Mouse (Mus musculus) left cerebral cortex, adult 11 months (tissue): ENCODE measurements around the gene Pcdh8.

Experiments used
- DNase-seq: peaks from one replicate; pipeline ENCODE4 v3.0.0; 2022; ENCODE audit warnings: low spot score

The Pcdh8 gene

DNA sequence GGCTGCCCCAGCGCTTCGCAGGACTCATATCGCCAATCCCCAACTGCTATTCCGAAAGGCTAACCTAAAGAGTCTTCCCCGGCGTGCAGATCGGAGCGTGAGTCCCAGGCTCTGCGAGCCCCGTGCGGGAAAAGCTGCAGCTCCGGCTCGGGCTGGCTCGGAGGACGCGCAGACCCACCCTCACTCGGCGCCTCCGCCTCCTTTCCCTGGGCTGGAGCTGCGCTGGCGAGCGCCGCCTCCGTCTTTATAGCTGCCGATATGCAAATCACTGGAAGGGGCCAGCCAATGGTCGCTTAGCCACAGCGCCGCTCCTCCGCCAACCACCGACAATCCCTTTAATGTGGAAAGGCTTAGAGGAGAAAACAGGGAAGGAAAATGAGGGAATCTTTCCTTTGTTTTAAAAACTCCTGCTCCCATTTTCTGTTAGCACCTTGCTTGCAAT is at the start of gene Pcdh8:
Gene Pcdh8, minus strand, starts transcription at position 219 of the 442 bp plus-strand sequence.
- peak; percentile 73 for DNase-seq

DNA sequence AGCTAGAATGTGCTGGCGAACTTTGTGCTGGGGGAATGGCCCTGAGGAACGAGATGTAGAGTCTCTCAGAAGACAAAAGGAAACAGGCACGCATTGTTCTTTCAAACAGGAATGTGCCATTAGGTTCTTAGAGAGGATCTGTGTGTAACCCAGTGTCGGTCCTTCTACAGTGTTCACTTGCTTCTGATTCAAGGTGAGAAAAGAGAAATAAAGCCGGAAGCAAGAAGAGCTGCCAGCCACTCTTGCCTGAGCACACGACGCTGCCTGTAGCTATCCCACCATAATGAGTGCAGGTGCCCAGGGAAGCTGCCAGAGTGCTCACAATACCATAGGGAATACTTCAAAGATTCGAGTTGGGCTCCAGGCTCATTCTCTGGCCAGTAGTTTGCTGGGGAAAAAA is 43.6 kb upstream of the Pcdh8 start:
- DNase-seq, result no peak

DNA sequence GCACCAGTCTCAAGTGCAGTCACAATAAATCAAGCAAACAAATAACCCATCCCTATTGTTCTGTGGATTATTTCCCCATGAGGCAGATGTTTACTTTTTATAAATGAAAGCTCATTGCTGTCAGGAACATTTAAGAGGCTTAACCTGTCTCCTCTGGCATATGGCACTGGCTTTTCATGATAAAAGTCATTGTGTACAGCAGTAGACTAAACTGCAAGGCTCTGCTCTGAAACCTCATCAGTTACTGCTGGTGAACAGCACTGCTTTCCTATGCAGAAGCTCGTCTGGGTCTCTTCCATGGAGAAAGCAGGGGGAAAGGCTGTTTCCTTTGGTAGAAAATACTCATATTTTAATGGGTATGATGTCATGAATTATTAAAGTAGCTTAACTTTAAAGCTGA is 43.0 kb upstream of the Pcdh8 start:
- no peak for DNase-seq

- DNase-seq, result no peak
These were observed 22.1 kb upstream of the Pcdh8 start for GRCm38 (mm10) chr14:79793179-79793578.

GRCm38 (mm10) chr14:79789535-79789934 is 18.4 kb upstream of the Pcdh8 start:
- DNase-seq, result no peak

DNA sequence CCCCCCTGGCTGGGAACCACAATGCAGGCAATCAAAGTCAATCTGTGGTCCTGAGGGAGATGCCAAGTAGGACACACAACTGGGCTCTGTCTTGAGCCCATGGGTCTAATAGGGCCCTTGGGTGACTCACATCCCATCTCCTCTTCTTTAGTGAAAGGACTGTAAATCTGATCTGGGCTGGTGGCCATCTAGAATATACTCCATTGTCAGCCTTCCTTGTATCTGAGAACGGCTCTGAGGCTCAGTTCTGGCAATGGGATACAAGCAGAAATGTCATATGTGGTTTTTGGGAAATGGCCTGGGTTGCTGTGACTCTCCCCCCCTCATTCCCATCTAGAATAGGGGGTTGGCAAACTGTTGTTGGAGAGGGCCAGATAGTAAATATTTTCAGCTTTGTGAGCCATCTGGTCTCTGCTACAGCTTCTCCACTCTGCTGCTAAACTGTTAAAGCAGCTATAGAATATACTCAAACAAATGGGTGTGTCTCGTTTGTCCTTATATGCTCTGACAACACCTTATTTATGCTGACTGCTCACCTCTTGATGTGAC is 17.6 kb upstream of the Pcdh8 start:
- DNase-seq, result no peak

GRCm38 (mm10) chr14:79787918-79788317 is 16.8 kb upstream of the Pcdh8 start:
- DNase-seq, result no peak

DNA sequence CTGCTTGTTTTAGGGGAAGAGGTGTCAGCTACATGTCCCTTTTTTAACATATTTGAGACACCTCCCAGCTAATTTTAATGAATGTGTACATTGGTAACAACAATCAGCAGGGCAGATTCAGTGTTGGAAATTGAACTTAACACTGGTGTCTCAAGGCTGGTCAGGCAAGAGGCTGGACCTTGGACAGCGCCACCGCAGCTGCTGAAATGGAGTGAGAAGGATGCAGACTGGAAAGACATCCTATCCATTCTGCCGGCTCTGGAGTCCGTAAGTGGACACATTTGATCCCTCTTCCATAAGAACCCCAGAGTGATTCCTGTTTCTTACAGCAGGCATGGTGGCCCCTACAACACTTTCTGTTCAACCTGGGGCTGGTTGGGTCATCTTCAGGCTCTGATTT is 14.3 kb upstream of the Pcdh8 start:
- DNase-seq, result no peak

GRCm38 (mm10) chr14:79780889-79781288 is 9.8 kb upstream of the Pcdh8 start:
- DNase-seq, result no peak

DNA sequence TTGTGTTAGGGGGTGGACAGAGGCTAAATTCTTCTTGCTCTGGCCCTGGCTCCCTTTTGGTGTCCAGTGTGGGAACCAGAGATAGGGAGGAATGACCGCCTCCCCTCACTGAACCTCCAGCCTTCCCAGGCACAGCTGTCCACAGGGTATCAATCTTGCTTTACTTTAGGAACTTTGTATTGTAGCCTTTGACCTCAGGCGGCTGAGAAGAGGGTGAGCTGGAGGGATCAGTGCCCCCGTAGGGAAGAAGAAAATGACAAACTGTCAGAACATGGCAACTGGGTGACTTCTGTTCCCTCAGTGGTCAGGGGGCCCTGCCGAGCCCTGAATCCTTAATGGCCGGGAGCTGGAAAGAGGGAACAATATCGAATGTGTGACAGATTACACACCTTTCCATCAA is 9.2 kb upstream of the Pcdh8 start:
- no peak for DNase-seq

DNA sequence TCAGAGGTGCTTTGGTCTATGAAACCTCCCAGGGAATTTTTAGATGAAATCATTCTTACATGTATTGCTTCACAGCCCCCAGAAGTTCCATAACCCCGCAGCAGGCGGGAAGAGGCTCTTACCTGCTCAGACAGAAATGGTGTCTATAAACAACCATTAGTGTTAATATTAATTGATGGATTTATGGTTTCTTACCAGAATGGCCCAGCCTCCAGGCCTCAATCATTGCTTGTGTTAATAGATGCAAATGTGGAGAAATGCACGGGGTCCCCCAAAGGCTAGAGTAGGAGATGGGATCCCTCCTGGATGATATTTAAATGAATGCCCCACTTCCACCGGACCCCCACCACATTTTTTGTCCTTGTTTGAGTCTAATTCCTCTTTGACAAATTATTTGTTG is 8.7 kb upstream of the Pcdh8 start:
- DNase-seq, result no peak

DNA sequence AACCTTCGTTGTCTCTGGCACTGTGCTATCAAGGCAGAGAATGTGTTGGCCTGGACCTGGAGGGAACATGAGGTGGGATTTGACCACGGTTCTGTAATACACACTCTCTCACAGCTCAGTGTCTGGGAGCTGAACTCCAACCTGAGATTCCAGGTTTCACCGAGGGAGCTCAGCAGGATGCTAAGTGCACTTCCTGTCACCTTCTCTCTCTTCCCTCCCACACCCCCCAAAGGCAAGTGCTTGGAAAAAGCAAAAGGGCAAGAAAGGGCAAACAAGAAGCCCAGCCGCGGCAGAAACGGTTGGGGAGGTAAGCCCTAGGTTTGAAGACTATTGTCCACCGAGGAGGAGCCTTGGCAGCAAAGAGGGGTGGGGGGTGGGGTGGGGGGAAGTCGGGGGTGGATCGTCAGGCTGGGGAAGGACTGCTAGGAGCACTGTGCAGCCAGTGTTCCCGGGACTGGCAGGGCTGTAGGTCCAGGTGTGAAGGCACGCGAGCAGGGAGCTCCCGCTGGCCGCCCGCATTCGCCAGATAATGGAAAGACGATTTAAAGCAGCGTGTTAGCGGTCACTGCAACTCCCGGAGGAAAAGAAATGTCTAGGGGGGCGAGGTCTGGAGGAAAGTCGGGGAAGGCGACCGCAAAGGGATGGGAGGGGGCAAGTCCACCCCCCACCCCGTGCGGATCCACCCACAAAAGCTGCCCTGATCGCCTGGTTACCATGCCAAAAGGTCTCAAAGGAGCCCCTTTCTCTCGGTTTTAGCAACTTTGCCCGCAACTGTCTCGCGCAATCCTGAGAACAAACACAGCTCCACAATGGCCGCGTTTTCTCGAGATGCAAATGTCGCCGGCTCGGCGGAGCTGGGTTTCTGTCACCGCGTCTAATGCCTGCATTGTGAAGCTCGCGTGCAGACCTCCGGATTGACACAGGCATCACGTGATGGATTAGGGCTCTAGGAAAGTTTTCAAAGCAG is 2.6 kb upstream of the Pcdh8 start:
- DNase-seq, result no peak

DNA sequence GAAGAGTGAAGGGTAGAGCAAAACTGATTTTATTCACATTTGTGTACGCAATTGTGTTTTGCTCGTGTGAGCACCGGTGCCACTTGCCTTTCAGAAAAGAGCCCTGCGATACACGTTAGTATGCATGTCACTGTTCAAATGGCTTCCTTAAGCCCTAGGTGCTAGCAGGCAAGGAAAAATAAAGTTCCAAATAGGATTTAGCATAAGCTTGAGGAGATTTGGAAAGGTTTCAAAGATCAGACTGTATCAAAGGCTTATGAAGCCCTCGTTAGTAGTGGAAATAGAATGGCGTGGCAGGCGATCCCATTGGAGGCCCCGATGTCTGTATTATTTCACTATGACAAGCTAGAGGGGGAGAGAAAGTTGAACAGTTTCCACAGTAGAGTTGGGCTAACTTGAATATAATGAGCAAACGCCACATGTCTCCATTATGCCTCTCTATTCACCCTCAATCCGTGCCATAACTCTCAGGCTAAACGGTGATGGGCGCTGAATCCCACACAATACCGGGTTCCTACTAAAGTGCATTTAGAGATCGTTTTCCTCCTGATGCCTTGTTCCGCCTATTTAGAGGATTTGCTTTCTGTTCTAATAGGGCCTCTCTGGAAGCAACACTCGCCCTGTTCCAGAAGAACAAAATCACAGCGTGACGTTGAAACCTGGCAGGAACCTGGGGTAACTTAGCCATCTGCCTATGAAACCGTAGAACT is 845 bp upstream of the Pcdh8 start:
- DNase-seq, result no peak

DNA sequence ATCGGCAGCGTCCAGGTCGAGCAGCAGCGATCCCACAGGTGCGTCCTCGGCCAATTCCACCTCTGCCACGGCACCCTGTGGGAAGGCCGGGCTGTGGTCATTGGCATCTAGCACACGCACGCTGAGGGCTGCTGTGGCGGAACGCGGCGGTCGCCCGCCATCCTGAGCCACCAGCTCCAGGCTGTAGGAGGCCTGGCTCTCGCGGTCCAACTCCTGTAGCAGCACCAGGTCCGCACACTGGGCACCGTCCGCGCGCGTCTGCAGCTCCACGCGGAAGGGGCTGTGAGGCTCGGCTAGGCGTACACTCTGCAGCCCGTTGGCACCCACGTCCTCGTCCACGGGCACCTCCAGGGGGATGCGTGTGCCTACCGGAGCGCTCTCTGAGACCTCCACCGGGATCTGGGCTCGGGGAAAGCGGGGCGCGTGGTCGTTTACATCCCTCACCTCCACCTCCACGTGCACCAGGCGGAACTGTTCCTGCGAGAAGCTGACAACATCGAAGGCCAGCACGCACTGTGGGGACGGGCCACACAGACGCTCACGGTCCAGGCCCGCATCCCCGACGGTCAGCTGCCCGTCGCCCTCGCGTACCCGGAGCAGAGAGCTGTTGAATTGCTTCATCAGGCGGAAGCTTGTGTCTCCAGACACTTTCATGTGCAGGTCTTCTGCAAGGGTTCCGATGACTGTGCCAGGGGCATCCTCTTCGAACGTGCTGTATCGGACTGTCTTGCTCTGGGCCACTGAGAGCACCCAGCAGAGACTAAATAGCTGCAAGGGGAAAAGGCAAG is 612 bp downstream of the Pcdh8 start:
- no peak for DNase-seq

DNA sequence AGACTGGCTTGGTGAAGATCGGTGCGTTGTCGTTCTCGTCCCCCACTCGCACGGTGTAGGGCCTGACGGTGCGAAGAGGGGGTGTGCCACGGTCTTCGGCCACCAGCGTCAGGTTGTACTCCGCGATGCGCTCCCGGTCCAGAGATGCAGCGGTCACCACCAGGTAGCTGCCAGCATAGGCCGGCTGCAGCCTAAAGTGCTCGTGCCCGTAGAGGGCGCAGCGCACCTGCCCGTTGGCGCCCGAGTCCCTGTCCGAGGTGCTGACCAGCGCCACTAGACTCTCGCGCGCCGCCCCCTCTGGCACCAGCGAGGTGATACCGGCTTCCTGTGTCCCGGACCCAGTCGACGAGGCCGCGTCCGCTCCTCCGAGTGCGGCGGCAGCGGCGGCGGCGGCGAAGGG is 1.5 kb downstream of the Pcdh8 start:
- no peak for DNase-seq

DNA sequence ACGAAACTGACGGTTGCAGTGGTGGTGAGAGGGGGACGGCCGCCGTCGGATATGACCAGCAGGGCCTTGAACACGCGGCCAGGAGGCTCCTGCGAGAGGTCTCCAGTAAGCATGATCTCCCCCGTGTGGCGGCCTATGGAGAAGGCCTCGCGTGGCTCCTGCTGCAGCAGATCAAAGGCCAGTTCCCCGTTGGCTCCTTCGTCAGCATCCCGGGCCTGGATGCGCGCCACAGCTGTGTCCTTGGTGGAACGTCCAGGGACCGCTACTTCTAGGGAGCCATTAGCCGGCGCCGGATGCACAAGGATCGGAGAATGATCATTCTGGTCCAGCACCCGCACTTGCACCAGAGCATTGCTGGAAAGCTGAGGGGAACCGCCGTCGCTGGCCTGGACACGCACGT is 2.1 kb downstream of the Pcdh8 start:
- DNase-seq, result no peak

- DNase-seq, result no peak
These were observed 2.9 kb downstream of the Pcdh8 start for GRCm38 (mm10) chr14:79768076-79768830.

DNA sequence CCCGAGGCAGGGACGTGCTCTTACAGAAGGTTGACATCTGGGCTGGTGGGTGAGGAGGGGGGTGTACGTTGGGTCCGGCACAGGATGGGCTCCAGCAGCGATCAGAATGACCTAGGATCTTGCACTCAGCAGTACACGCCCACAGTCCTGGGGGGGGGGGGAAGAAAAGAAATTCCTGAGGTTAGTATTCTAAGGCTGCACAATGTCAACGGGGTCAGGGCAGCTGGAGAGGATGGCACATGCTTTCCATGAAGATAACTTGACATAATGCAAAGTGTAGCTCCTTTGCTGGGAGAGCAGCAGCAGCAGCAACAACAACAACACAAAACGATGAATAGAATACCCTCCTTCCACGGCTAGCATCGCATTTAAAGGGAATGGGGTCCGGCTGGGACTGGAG is 3.5 kb downstream of the Pcdh8 start:
- no peak for DNase-seq

DNA sequence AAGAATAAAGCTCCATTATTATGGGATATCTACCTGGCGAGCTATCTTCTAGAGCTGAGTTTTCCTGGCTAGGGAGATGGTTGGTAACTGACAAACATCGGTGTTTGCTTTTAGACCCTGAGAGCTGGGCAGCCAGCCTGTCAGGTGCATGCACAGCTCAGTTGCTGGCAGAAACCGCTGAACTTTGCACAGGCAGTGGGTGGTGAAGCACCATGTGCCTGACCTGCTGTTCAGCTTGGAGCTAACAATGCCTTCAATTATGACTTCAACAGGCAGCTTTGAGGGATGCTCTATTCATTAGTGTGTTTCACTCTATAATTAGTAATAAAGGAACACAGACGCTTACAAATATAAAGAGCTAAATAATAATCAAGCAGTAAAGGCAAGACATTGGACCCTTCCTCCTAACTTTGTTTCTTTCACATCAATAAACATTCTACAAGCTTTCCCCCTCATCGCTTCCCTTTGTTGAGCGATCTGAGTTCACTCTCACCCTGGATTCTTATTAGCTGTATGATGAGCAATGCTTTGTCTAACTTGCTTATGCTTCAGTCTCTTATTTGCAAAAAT is 5.8 kb downstream of the Pcdh8 start:
- no peak for DNase-seq

DNA sequence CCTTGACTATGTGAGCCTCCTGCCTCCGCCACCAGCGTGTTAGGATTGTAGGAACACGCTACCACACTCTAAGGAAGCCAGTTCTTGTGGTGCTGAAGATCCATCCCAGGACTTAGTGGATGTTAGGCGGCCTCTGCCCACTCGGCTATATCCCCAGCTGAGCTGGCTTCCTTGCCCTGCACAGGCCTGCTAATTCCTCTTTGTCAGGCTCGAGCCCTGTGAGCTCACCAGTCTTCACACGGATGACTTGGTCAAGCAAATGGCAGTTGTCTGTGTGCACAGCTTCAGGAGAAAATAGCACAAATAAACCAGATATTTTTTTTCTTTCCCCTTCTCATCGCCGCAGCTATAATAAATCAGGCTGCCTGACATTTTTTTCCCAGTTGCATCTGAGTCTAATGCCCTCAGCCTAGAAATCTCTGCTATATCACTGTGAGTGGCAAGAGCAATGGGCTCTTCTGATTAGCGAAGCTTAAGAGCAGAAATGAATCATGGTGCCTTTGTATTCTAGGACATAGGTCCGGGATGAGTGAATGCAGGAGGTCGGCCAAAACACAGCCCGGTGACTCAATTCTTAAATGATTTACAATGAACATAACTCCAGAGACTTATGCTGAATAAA is 16.4 kb downstream of the Pcdh8 start:
- DNase-seq, result no peak

GRCm38 (mm10) chr14:79754157-79754556 is 17.0 kb downstream of the Pcdh8 start:
- DNase-seq, result no peak
